Mouse (Mus musculus) layer of hippocampus, adult 9-11 months (tissue): ENCODE results near the gene Fkrp.
A peak's percentile ranks its signal among the peaks of the same experiment; 100 is the strongest.

ENCODE experiments used
- DNase-seq: peaks from one replicate; pipeline ENCODE4 v3.0.0; 2022

Fkrp gene

GRCm38 (mm10) chr7:16784498-16784976 is 32.0 kb downstream of the Fkrp start:
- DNase-seq: no peak

- no peak for DNase-seq
Measured at GRCm38 (mm10) chr7:16783758-16784415, 32.6 kb downstream of the Fkrp start.

DNA sequence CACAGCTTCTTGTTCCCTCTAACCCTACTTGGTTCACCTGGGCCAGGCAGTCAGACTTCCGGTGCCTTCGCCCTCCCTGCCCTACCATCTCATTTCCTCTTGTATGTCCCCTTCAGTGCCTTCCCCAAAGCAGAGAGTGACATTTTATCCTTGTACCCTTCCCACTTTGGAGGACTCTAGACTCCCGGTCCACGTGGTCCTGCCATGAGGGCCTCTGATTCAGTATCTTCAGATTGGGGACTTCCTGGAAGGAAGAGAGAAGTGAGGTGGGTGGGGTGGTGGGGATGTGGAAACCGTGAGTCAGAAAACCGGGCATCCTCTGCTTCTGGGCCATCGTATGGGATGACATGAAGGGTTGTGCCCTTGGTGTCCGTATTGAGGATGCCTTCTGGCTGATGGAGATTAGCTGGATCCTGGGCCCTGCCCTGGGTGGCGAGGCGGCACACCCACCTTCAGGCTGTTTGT is 33.3 kb downstream of the Fkrp start:
- DNase-seq: no peak

GRCm38 (mm10) chr7:16782555-16783125 is 33.9 kb downstream of the Fkrp start:
- no peak for DNase-seq

DNA sequence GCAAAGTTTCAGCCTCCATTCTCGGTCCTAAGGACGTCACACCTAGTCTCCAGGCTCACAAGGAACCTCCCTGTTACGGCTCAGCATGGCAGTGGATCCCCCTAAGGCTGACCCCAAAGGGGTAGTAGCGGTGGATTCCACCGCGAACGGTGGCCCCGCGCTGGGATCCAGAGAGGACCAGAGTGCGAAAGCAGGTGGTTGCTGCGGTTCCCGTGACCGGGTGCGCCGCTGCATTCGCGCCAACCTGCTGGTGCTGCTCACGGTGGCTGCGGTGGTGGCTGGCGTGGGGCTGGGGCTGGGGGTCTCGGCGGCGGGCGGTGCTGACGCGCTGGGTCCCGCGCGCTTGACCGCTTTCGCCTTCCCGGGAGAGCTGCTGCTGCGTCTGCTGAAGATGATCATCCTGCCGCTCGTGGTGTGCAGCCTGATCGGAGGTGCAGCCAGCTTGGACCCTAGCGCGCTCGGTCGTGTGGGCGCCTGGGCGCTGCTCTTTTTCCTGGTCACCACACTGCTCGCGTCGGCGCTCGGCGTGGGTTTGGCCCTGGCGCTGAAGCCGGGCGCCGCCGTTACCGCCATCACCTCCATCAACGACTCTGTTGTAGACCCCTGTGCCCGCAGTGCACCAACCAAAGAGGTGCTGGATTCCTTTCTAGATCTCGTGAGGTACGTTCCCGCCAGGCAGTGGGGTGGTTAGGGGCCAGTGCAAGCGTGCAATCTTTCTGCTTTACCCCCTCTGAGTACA is 34.5 kb downstream of the Fkrp start:
- no peak for DNase-seq

- no peak for DNase-seq
Measured at GRCm38 (mm10) chr7:16781555-16781815, 35.0 kb downstream of the Fkrp start.

DNA sequence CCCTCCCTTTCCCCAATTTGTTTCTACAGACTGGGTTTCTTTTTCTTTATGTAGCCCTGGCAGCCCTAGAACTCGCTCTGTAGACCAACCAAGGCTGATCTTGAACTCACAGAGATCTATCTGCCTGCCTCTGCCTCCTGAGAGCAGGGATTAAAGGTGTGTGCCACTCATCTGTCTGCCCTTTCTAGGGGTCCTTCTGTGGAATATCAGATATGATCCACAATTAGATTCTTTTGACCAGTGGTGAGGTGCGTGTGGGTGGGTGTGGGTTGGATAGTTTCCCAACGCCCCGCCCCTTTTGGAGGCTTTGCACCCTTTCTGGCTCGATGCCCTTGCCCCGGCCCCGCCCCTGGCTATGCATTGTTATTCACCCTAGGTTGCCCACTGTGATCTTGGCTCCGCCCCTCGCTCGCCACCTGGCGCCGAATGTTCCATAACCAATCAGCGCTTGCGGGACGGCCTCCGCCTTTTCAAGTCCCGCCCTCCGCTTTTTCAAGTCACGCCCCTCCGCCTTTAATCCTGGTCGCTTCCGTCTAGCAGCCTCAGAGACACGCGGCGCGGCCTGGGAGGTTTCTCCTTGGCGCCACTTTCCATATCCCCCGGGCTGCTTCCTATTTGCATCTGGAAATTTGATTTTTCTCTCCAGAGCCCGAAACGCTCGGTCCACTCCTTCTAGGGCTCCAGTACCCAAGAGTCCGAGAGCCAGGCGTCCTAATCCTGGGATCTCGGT is 35.5 kb downstream of the Fkrp start, which contains the start of gene Slc1a5:
Gene Slc1a5, plus strand, starts transcription at position 516 of the 730 bp plus-strand sequence.
- peak; percentile 86 for DNase-seq

DNA sequence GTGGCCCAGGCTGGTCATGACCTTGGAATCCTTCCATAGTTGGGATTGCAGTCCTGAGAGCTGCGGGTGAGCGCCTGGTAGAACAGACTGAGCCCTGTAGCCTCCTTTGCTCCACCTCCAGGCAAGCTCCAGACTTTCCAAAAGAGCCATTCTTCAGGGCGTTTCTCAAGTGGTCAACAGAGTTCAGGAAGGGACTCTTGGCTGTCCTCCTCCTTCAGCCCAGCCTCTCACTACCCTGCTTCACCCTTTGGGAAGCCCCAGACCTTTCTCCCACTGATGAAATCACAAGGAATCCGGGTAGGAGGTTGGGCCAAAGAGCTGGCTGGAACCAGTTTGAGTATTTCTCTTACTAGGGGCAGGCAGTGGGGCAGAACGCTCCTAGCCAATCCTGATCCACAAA is 36.5 kb downstream of the Fkrp start:
- DNase-seq: no peak

DNA sequence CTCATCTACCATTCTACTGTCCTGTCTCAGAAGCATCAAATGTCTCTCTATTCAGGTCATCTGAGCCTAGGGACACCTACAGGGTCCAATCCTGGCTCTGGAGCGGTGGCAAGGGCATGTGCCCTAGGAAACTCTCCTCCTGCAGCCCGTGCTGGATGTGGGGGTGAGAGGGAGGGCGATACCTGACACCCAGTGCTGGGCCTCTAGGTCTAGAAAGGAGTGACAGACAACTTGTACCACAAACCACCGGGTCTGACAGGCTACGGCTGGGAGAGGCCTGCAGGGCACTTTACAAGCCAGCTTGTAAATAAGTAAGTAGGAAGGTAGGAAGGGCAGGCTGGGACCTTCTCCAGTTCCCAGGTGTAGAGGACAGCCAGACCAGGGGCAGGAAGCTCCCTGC is 40.6 kb downstream of the Fkrp start:
- no peak for DNase-seq

- DNase-seq: no peak
Measured at GRCm38 (mm10) chr7:16766443-16766842, 50.1 kb downstream of the Fkrp start.

- no peak for DNase-seq
Measured at GRCm38 (mm10) chr7:16763463-16764218, 52.9 kb downstream of the Fkrp start.

DNA sequence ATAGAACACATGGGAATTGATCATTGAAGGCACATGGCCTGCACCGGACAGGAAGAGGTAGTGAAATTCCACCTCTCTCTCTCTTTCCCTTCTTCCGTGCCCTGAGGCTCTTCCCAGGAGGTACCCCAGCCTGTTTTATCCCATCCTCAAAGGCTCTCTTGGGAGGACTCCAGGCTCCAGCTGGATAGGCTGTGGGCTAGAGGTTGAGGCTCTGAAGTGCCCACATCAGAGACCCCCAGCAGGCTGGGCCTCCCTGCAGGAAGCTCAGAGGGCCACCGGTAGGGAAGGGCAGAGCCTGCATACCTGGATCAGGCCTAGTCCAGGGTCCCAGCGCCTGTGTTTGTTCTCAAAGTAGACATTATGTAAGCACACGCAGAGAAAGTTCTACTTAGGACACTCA is 54.9 kb downstream of the Fkrp start:
- no peak for DNase-seq

GRCm38 (mm10) chr7:16761005-16761481 is 55.5 kb downstream of the Fkrp start:
- no peak for DNase-seq

DNA sequence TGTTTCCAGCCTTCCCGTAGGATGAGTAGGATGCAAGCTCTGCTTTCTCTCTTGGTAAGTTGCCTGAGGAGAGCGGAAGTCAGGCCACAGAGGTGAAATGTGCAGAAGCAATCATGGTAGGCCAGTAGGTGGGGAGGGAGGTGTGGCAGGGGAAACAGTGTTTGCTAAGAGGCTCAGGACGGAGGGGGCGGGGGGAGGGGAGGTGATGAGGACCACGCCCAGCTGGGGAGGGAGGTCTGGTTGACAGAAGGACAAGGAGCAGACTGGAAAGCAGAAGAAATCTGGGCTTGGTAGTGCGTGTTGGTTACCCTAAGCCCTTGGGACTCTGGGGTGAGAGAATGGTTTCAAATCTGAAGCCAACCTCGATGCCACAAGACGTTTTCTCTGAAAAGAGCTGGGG is 56.2 kb downstream of the Fkrp start:
- no peak for DNase-seq
